Mouse (Mus musculus) liver, embryonic 11.5 days (tissue): ENCODE results near the gene Cdk2ap2. TPM values are rescaled to one million over a fixed set of nuclear protein-coding genes. Genes with fewer than 3 reads are reported as not detected.
"Not testable (repeated sequence)": the region's sequence is repeated elsewhere in the genome, so short reads cannot be mapped to it uniquely, and the experiment has no call there.

Experiments used
- ATAC-seq: fragments of 200-750 bp; cut with Nextera tagmentation; replicated peaks from 2 replicates; pipeline ENCODE4 v1.8.0; 2017; ENCODE audit warnings: moderate number of reproducible peaks, mild to moderate bottlenecking, moderate TSS enrichment, moderate library complexity; ENCODE audit not compliant: low FRiP score
- DNase-seq: peaks from one replicate; pipeline ENCODE4 v3.0.0-alpha.2; 2017; ENCODE audit warnings: low spot score
- H3K27ac ChIP-seq: fragments of 300-500 bp; sonication (generic); 2 replicates; pipeline ENCODE4 v1.5.1; 2014; ENCODE audit warnings: mild to moderate bottlenecking, low read depth, low read length, control low read depth
- H3K27me3 ChIP-seq: fragments of 300-500 bp; sonication (generic); replicated peaks from 2 replicates; pipeline ENCODE4 v1.6.1; 2014; ENCODE audit warnings: low read length, mixed read lengths; ENCODE audit not compliant: control insufficient read depth, insufficient read depth
- H3K36me3 ChIP-seq: fragments of 300-500 bp; sonication (generic); 2 replicates; pipeline ENCODE4 v1.6.1; 2014; ENCODE audit warnings: mild to moderate bottlenecking, low read length, moderate library complexity, mixed read lengths; ENCODE audit not compliant: control insufficient read depth, insufficient read depth
- H3K4me1 ChIP-seq: fragments of 300-500 bp; sonication (generic); replicated peaks from 2 replicates; pipeline ENCODE4 v1.6.1; 2014; ENCODE audit warnings: low read length, mixed read lengths; ENCODE audit not compliant: control insufficient read depth, insufficient read depth
- H3K4me2 ChIP-seq: fragments of 300-500 bp; sonication (generic); 2 replicates; pipeline ENCODE4 v1.6.1; 2014; ENCODE audit warnings: mild to moderate bottlenecking, control low read depth, moderate library complexity
- H3K4me3 ChIP-seq: fragments of 300-500 bp; sonication (generic); 2 replicates; pipeline ENCODE4 v1.5.1; 2014; ENCODE audit warnings: low read depth, low read length, control low read depth
- H3K9ac ChIP-seq: fragments of 300-500 bp; sonication (generic); 2 replicates; pipeline ENCODE4 v1.6.1; 2014; ENCODE audit warnings: low read depth, low read length, control low read depth
- H3K9me3 ChIP-seq: fragments of 300-500 bp; sonication (generic); 2 replicates; pipeline ENCODE4 v1.6.1; 2016; ENCODE audit warnings: low read length, inconsistent platforms, mixed read lengths; ENCODE audit not compliant: control insufficient read depth
- WGBS: fragments of 180-500 bp; shearing (Covaris S2); extraction: QIAGEN DNeasy Blood & Tissue Kit; methylation state at CpG from one replicate; pipeline ENCODE4 v1.1.7; 2014; 5-methylcytosine and 5-hydroxymethylcytosine counted together
- polyA plus RNA-seq: library from polyadenylated mRNA; unstranded; fragments of >200 nt; fragmentation: Nextera tagmentation; extraction: Ambion mirVana; gene quantifications from 2 replicates; pipeline ENCODE4 v1.2.1, GENCODE M21; 2014

The Cdk2ap2 gene
- polyA plus RNA-seq, 1 experiment from 2014 or later: 135 TPM

DNA sequence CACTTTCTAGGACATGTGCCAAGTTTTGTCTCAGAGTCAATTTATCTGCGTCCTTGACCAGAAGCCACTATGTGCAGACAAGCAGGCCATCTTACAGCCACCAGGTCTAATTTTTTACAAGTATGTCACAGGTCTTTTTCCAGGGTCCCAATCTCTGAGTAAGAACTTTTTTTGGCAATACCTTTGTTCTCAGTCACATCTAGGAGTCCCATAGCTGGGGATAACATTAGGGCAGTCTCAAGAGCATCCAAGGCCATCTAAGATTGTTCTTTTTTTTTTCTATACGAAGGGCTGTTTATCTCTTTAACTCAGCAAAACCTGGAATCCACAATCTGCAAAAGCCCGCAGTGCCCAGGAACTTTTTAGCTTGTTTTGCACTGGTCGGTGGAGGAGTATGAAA lies 33.6 kb upstream of the Cdk2ap2 start:
- H3K36me3 ChIP-seq, H3K27ac ChIP-seq, DNase-seq, ATAC-seq, H3K9ac ChIP-seq, H3K9me3 ChIP-seq, H3K27me3 ChIP-seq, H3K4me3 ChIP-seq, H3K4me2 ChIP-seq: not testable (repeated sequence)
- peaks cover 15% of the 10 kb centered on the region for H3K4me1 ChIP-seq
- WGBS: 64% methylated on average over 2 of the region's 4 CpGs

DNA sequence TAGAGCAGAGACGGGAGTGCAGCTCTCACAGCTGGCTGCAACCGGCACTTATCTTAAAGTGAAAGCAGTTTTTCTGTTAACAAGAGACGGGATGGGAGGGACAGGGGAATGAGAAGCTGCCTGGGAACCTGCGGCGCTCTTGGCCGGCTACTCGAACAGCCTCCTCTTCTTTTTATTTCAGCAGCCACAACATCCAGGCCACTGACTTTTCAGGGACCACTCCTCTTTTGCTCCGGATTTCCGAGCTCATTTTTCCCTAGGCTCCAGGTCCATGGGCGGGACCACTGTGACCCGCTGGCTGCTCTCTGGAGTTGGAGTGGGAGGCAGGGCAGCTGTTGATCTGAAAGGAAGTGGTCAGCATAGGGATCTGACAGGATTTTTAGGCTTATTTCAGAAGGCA lies 32.5 kb upstream of the Cdk2ap2 start:
- 38% methylated on average over 5 of the region's 11 CpGs for WGBS
- not testable (repeated sequence) for H3K9ac ChIP-seq, H3K27me3 ChIP-seq, DNase-seq, H3K4me2 ChIP-seq, H3K36me3 ChIP-seq, H3K4me1 ChIP-seq, H3K9me3 ChIP-seq, H3K4me3 ChIP-seq, ATAC-seq, H3K27ac ChIP-seq

DNA sequence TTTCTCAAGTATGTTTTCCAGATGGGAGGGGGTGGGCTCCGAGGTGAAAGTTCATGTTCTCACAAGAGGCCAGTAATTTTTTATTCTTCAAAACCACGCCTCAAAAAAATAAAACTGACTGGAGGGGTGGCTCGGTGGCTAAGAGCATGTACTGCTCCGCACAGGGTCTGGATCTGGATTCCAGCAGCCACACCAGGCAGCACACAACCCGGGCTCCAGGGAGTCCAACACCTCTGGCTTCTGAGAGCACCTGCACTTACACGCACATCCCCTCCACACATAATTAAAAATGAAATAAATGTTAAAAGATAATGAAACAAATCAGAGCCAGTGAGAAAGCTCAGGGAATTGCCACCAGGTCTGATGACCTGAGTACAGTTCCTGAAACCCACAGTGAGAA lies 30.7 kb upstream of the Cdk2ap2 start:
- H3K4me2 ChIP-seq: no peak overlapping the region
- WGBS: 70% methylated on average over 6 of the region's 6 CpGs
- H3K4me3 ChIP-seq: no peak overlapping the region
- H3K27me3 ChIP-seq: no peaks in the 10 kb centered on the region
- DNase-seq (no peak), ATAC-seq (no peak)
- H3K9ac ChIP-seq: no peak overlapping the region
- H3K36me3 ChIP-seq: no peaks in the 10 kb centered on the region
- no peak overlapping the region for H3K27ac ChIP-seq
- H3K4me1 ChIP-seq: 0 out of 2 replicates have a peak, but pooled peaks cover 3% of the 10 kb centered on the region
- no peaks in the 10 kb centered on the region for H3K9me3 ChIP-seq

DNA sequence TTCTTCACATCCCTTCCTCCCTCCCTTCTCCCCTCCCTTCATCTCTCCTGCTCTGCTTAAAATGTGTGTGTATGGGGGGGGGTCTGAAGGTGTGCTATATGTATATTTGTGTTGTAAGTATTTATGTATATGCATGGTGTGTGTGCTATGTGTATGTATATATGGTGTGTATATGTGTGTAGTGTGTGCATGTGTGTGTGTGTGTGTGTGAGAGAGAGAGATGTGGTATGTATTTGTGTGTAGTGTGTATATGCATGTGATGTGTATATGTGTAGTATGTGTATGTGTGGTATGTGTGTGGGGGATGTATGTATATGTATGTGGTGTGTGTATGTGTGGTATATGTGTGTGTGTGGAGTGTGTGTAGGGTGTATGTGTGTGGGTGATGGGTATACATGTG lies 30.1 kb upstream of the Cdk2ap2 start:
- H3K36me3 ChIP-seq: no peaks in the 10 kb centered on the region
- no peak for DNase-seq
- no peaks in the 10 kb centered on the region for H3K27me3 ChIP-seq
- H3K4me2 ChIP-seq: no peak overlapping the region
- H3K27ac ChIP-seq: no peak overlapping the region
- ATAC-seq: no peak
- H3K9me3 ChIP-seq: no peaks in the 10 kb centered on the region
- H3K4me3 ChIP-seq: no peak overlapping the region
- 0 out of 2 replicates have a peak, but pooled peaks cover 3% of the 10 kb centered on the region for H3K4me1 ChIP-seq
- no peak overlapping the region for H3K9ac ChIP-seq

DNA sequence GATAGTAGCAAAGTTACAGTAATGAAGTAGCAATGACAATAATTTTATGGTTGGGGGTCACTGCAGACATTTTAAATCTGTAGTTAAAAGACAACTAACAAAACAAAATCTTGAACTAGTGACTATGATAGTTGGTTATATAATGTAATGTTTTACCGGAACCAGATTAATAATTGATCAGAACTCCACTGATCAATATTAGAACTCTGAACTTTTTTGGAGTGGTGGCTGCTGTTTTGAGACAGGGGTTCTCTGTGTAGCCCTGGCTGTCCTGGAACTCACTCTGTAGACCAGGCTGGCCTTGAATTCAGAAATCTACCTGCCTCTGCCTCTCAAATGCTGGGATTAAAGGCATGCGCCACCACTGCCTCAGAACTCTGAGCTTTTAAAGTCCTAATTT lies 28.7 kb upstream of the Cdk2ap2 start:
- not testable (repeated sequence) for H3K4me1 ChIP-seq, H3K9ac ChIP-seq, DNase-seq, H3K36me3 ChIP-seq, H3K4me2 ChIP-seq, H3K4me3 ChIP-seq, ATAC-seq, H3K9me3 ChIP-seq, H3K27me3 ChIP-seq
- peak overlapping the region; percentile 62; the same call in 1 of the 2 replicates for H3K27ac ChIP-seq
- 82% methylated on average over 2 of the region's 2 CpGs for WGBS

DNA sequence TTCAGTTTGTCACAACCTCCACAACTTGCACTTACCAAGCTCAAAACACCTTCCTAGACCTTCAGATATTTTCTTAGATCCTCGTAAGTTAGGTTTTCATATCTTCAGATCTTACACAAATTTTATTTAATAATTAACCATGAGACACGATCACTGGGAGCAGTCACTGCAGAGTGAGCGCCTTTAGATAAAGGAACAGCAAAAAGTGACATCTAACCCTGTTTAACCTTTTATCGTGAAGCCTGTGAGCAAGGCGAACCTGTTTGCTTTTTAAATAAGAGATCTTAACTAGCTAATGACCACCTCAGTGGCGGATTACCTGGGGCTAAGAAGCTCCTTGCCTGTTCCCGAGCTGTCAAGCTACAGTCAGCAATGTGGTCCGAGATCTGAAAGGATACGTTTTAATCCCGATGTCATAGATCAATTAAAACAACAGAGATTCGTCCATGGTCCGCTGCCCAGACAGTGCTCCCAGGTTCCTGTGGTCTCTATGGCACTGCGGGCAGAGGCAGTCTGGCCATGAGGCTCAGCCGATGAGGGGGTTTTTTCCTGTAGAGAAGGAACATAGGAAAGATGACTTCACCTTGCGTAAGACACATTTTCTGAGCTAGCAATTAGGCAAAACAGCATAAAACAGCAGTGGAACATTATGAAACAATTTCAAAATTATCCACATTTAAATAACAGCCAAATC lies 28.1 kb upstream of the Cdk2ap2 start:
- no peaks in the 10 kb centered on the region for H3K27me3 ChIP-seq
- 0 out of 2 replicates have a peak, but pooled peaks cover 3% of the 10 kb centered on the region for H3K4me1 ChIP-seq
- no peaks in the 10 kb centered on the region for H3K36me3 ChIP-seq
- peak overlapping the region; percentile 62 for H3K27ac ChIP-seq
- no peak overlapping the region for H3K4me2 ChIP-seq
- 68% methylated on average over 15 of the region's 15 CpGs for WGBS
- H3K4me3 ChIP-seq: no peak overlapping the region
- ATAC-seq (no peak), DNase-seq (no peak)
- H3K9ac ChIP-seq: no peak overlapping the region
- H3K9me3 ChIP-seq: no peaks in the 10 kb centered on the region

DNA sequence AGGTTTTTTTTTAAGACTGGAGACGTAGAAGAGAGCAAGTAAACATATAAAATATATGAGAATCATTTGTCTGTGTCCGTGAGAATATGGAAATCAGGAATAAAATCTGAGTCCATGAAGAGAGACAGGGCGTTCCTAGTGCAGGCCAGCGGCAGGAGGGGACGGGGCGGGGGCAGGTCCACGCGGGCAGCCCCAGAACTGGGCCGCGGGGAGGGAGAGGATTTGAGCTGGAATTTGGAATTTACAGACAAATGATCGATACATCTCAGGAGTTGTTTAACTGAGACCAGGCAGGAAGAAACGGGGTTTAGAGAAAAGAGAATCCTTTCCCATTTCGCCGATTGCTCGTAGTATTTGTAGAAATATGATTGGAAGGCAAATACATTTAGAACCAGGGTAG lies 26.7 kb upstream of the Cdk2ap2 start:
- ATAC-seq: no peak
- no peak for DNase-seq
- H3K27ac ChIP-seq: peak overlapping the region; percentile 26; the same call in 1 of the 2 replicates
- 0 out of 2 replicates have a peak, but pooled peaks cover 3% of the 10 kb centered on the region for H3K4me1 ChIP-seq
- no peak overlapping the region for H3K4me3 ChIP-seq
- WGBS: 62% methylated on average over 15 of the region's 15 CpGs
- H3K36me3 ChIP-seq: no peaks in the 10 kb centered on the region
- H3K9ac ChIP-seq: no peak overlapping the region
- no peaks in the 10 kb centered on the region for H3K9me3 ChIP-seq
- no peak overlapping the region for H3K4me2 ChIP-seq
- H3K27me3 ChIP-seq: no peaks in the 10 kb centered on the region

DNA sequence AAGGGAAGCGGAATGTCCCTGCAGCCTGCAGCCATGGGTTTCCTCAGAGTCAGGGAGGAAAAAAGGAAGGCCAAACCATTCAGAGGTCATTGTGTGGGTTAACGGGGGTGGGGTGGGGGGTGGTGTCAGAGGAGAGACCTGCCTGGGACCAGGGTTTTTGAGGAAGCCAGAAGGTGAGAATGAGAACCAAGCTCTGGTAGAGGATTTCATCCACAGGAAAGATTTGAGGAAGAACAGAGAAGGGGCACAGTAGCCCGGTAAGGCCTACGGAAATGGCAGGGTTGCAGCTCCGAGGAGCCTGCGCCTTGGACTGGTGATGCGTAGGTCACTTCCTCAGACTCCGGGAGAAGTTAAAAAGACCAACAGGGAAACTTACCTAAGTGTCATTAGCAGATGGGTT lies 26.2 kb upstream of the Cdk2ap2 start:
- WGBS: 47% methylated on average over 8 of the region's 8 CpGs

DNA sequence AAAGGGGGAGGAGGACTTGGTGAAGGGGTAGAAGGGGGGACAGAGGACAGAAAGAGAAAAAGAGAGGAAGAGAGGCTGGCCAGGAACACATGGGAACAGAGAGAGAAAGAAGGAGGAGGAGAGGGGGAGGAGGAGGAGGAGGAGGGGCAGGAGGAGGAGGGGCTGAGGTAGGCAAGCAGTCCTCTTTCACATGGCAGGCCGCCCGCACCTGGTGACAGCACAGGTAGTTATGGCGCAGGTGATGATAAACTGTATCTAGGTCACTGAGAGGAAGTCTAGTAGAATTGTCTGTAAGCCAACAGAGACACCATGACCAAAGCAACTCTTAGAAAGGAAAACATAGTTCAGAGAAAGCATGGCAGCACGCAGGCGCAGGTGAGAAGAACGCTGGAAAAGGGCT lies 25.6 kb upstream of the Cdk2ap2 start:
- H3K4me3 ChIP-seq: no peak overlapping the region
- DNase-seq (no peak), ATAC-seq (no peak)
- H3K27me3 ChIP-seq: no peaks in the 10 kb centered on the region
- H3K9ac ChIP-seq: no peak overlapping the region
- no peaks in the 10 kb centered on the region for H3K9me3 ChIP-seq
- no peak overlapping the region for H3K4me2 ChIP-seq
- no peaks in the 10 kb centered on the region for H3K36me3 ChIP-seq
- WGBS: 94% methylated on average over 6 of the region's 6 CpGs
- 0 out of 2 replicates have a peak, but pooled peaks cover 3% of the 10 kb centered on the region for H3K4me1 ChIP-seq
- H3K27ac ChIP-seq: no peak overlapping the region

More for the DNA sequence above, 26.2 kb upstream of the Cdk2ap2 start:
- H3K4me2 ChIP-seq: no peak overlapping the region
- H3K36me3 ChIP-seq: no peaks in the 10 kb centered on the region
- no peak overlapping the region for H3K4me3 ChIP-seq
- peak overlapping the region; percentile 26 for H3K27ac ChIP-seq
- ATAC-seq (no peak), DNase-seq (no peak)
- no peaks in the 10 kb centered on the region for H3K9me3 ChIP-seq
- no peaks in the 10 kb centered on the region for H3K27me3 ChIP-seq
- H3K9ac ChIP-seq: no peak overlapping the region
- 0 out of 2 replicates have a peak, but pooled peaks cover 3% of the 10 kb centered on the region for H3K4me1 ChIP-seq
